Mouse (Mus musculus): ENCODE measurements around the gene Gm4744. TPM values are rescaled to one million over a fixed set of nuclear protein-coding genes. Genes with fewer than 3 reads are reported as not detected.

Gene Gm4744
- not detected in 2 replicates for polyA plus RNA-seq (2012; rRNA removed; ENCODE audit: low replicate concordance)

GRCm38 (mm10) chr6:40951770-40952169, at the start of gene Gm4744:
Gene Gm4744, minus strand, starts transcription at chr6:40951870.

GRCm38 (mm10) chr6:40999379-40999778, 47.7 kb upstream of the Gm4744 start, which contains the start of gene Gm2663:
Gene Gm2663, minus strand, starts transcription at chr6:40999479.

GRCm38 (mm10) chr6:40964454-40964853, 12.8 kb upstream of the Gm4744 start, which contains the start of gene 1810009J06Rik:
Gene 1810009J06Rik, plus strand, starts transcription at chr6:40964754.

GRCm38 (mm10) chr6:40940457-40940856, 11.2 kb downstream of the Gm4744 start, which contains the start of gene 1700074P13Rik:
Gene 1700074P13Rik, minus strand, starts transcription at chr6:40940557.

GRCm38 (mm10) chr6:40900287-40900686, 51.4 kb downstream of the Gm4744 start, which contains the start of gene Prss58:
Gene Prss58, minus strand, starts transcription at chr6:40900387.

Other genes with a start within 250 kb of the Gm4744 start
- not detected in 2 replicates for gene Moxd2, start 64.4 kb downstream of the Gm4744 start, polyA plus RNA-seq (2012; rRNA removed; ENCODE audit: low replicate concordance)
- not detected in 2 replicates for gene Prss58, start 51.5 kb downstream of the Gm4744 start, polyA plus RNA-seq (2012; rRNA removed; ENCODE audit: low replicate concordance)
- not detected in 2 replicates for gene 1700074P13Rik, start 11.3 kb downstream of the Gm4744 start, polyA plus RNA-seq (2012; rRNA removed; ENCODE audit: low replicate concordance)
- not detected in 2 replicates for gene 1810009J06Rik, start 12.9 kb upstream of the Gm4744 start, polyA plus RNA-seq (2012; rRNA removed; ENCODE audit: low replicate concordance)
- not detected in 2 replicates for gene Gm2663, start 47.6 kb upstream of the Gm4744 start, polyA plus RNA-seq (2012; rRNA removed; ENCODE audit: low replicate concordance)
- gene 2210010C04Rik, start 83.6 kb upstream of the Gm4744 start, polyA plus RNA-seq (2012; rRNA removed; ENCODE audit: low replicate concordance): 0.06 and 0.10 TPM in 2 replicates